Mouse (Mus musculus): ENCODE results near the gene Bag1. TPM values are rescaled to one million over a fixed set of nuclear protein-coding genes. Genes with fewer than 3 reads are reported as not detected.
"Not testable (repeated sequence)": the region's sequence is repeated elsewhere in the genome, so short reads cannot be mapped to it uniquely, and the experiment has no call there.

The Bag1 gene
- total RNA-seq, 2 experiments from 2014 or later, result 177 to 180 TPM

GRCm38 (mm10) chr4:40936175-40936839, 11.8 kb downstream of the Bag1 start:
- peak; percentile 61 for DNase-seq

GRCm38 (mm10) chr4:40934369-40934768, 13.7 kb downstream of the Bag1 start:
- not testable (repeated sequence) for DNase-seq

- DNase-seq, result no peak
Observed at GRCm38 (mm10) chr4:40933694-40934093, 14.4 kb downstream of the Bag1 start.

GRCm38 (mm10) chr4:40929046-40929445, 19.0 kb downstream of the Bag1 start:
- no peak for DNase-seq

GRCm38 (mm10) chr4:40925568-40925967, 22.5 kb downstream of the Bag1 start:
- no peak for DNase-seq

- no peak for DNase-seq
Observed at GRCm38 (mm10) chr4:40923087-40923651, 24.9 kb downstream of the Bag1 start.

- DNase-seq, result no peak
Observed at GRCm38 (mm10) chr4:40921288-40921687, 26.8 kb downstream of the Bag1 start.

- DNase-seq, result no peak
Observed at GRCm38 (mm10) chr4:40920576-40920975, 27.5 kb downstream of the Bag1 start.

GRCm38 (mm10) chr4:40919785-40920184, 28.3 kb downstream of the Bag1 start, which contains the start of gene Spink4:
Gene Spink4, plus strand, starts transcription at chr4:40920052.
- no peak for DNase-seq

- no peak for DNase-seq
Observed at GRCm38 (mm10) chr4:40916592-40917155, 31.4 kb downstream of the Bag1 start.

GRCm38 (mm10) chr4:40915947-40916346, 32.1 kb downstream of the Bag1 start:
- DNase-seq, result no peak

- DNase-seq, result no peak
Observed at GRCm38 (mm10) chr4:40914287-40914867, 33.7 kb downstream of the Bag1 start.

- DNase-seq, result no peak
Observed at GRCm38 (mm10) chr4:40908261-40908969, 39.7 kb downstream of the Bag1 start.

GRCm38 (mm10) chr4:40906298-40906697, 41.8 kb downstream of the Bag1 start:
- DNase-seq, result no peak

GRCm38 (mm10) chr4:40900612-40901011, 47.5 kb downstream of the Bag1 start:
- DNase-seq, result no peak

GRCm38 (mm10) chr4:40900071-40900470, 48.0 kb downstream of the Bag1 start:
- DNase-seq, result no peak

- DNase-seq, result peak; percentile 42
Observed at GRCm38 (mm10) chr4:40899264-40899663, 48.8 kb downstream of the Bag1 start.

- no peak for DNase-seq
Observed at GRCm38 (mm10) chr4:40898476-40899044, 49.5 kb downstream of the Bag1 start.

GRCm38 (mm10) chr4:40895646-40896045, 52.4 kb downstream of the Bag1 start:
- DNase-seq, result no peak

GRCm38 (mm10) chr4:40895118-40895517, 53.0 kb downstream of the Bag1 start:
- DNase-seq, result no peak

GRCm38 (mm10) chr4:40891206-40891605, 56.9 kb downstream of the Bag1 start:
- no peak for DNase-seq

GRCm38 (mm10) chr4:40889983-40890382, 58.1 kb downstream of the Bag1 start:
- DNase-seq, result no peak
